Mouse (Mus musculus): ENCODE measurements around the gene Dhdh.

- TF ChIP-seq CTCF (IDR thresholded peaks at IDR 0.05; ENCODE audit: low read depth, low read length) = no peak
- TF ChIP-seq POLR2A (IDR thresholded peaks at IDR 0.05; ENCODE audit: extremely low read depth, insufficient read depth, low read length) = no peak
Measured at GRCm38 (mm10) chr7:45435038-45435437, 53.6 kb downstream of the Dhdh start.

Data from liver, adult 2 months (tissue).